Mouse (Mus musculus): Measurements from ENCODE around the gene Pomgnt1. TPM values are rescaled to one million over a fixed set of nuclear protein-coding genes. Genes with fewer than 3 reads are reported as not detected.

Gene Pomgnt1
- polyA plus RNA-seq, 1 experiment from 2014 or later: 49.0 TPM

DNA sequence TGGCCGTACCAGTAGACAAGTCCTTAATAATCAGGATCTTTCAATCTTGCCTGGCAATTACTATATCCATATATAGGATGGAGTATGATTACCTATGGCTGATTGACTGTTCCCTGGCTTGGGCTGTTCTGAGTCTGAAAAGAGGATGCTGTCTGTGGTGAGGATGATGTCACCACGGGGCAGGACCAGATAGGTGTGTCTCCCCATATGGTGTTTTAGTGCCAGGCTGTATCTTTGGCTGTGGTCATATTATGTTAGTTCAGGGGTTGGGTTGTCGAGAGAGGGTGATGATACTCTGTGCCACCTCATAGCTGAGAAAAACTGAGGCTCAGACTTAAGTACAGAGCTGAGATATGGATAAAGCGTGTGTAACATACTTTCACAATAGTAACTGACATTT, 61.4 kb downstream of the Pomgnt1 start:
- Histone ChIP-seq H3K36me3 (ENCODE audit: control insufficient read depth, insufficient read depth, low read length) (no peaks in the 10 kb centered on the region), H3K27me3 (ENCODE audit: control insufficient read depth, insufficient read depth, low read length) (no peaks in the 10 kb centered on the region), H3K4me2 (replicated peaks; ENCODE audit: low read depth, low read length) (no peak overlapping the region), H3K4me1 (replicated peaks; ENCODE audit: control insufficient read depth, insufficient read depth, low read length) (peaks cover 4% of the 10 kb centered on the region; the same call in 1 of the 2 replicates), H3K9ac (ENCODE audit: low read depth, low read length) (no peak overlapping the region), H3K4me3 (ENCODE audit: low read depth, low read length) (no peak overlapping the region), H3K27ac (ENCODE audit: low read depth, low read length) (no peak overlapping the region), H3K9me3 (ENCODE audit: control insufficient read depth, low read length) (no peaks in the 10 kb centered on the region)
- ATAC-seq (ENCODE audit: low FRiP score): no peak
- no peak for DNase-seq (ENCODE audit: low spot score)
- 92% methylated on average over 4 of the region's 4 CpGs for WGBS

DNA sequence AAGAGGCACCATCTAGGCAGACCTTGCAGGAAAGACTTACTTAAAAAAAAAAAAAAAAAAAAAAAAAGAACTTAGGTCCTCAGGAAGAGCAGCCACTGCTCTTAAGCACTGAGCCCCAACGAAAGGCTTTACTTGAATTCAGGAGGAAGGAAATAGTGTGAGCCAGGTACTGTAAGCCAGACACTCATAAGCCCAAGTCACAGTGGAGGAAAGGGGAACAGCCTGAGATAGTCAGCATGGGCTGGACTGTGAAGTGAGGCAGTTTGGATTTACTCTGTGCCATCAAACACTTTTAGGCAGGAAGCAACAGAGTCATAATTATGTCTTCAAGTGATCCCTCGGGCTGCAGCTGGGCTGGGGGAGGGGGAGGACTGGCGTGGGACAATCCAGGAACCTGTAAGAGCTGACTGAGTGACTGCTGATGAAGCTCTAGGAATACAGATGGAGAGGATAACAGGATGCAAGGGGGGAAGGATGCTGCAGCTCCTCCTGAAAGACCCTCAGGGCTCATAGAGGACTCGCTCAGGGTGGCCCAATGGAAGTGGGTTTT, 68.7 kb downstream of the Pomgnt1 start:
- DNase-seq (ENCODE audit: low spot score): no peak
- H3K27ac ChIP-seq (ENCODE audit: low read depth, low read length): no peak overlapping the region
- 69% methylated on average over 4 of the region's 4 CpGs for WGBS

DNA sequence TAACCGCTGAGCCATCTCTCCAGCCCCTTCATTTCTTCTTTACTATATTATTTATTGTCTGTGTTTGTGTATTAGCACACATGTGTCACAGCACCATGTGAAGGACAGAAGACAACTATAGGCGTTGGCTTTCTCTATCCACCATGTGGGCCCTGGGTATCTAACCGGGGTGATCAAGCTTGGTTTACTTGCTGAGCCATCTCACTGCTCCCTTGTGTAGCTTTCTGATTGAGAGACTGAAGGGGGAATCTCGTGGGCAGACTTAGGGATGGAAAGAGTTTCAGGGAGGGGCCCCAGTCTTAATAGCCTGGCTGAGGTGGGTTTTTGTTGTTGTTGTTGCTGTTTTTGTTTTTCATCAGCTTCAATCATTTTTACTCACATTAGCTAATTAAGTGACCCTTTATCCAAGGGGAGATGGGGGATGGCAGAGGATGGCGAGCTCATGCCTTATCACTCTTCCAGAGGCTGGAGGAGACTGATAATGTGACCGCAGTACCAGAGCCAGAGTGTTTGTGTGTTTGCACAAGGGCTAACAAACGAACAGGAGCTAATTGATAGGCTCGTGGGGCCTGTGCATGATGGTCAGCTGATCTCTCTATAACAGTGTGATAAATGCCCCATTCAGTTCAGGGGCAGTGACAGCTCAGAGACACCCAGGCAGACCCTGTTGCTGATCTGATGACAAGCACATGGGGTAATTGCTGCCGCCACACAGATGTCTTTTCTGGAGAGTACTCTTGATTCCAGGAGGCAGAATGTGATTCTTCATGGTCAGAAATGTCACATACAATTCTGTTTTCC, 70.1 kb downstream of the Pomgnt1 start:
- Histone ChIP-seq H3K4me3 (ENCODE audit: low read depth, low read length) (no peak overlapping the region), H3K27ac (ENCODE audit: low read depth, low read length) (no peak overlapping the region), H3K36me3 (ENCODE audit: control insufficient read depth, insufficient read depth, low read length) (no peaks in the 10 kb centered on the region), H3K27me3 (ENCODE audit: control insufficient read depth, insufficient read depth, low read length) (no peaks in the 10 kb centered on the region), H3K4me1 (replicated peaks; ENCODE audit: control insufficient read depth, insufficient read depth, low read length) (no peaks in the 10 kb centered on the region), H3K4me2 (replicated peaks; ENCODE audit: low read depth, low read length) (no peak overlapping the region), H3K9me3 (ENCODE audit: control insufficient read depth, low read length) (no peaks in the 10 kb centered on the region), H3K9ac (ENCODE audit: low read depth, low read length) (no peak overlapping the region)
- ATAC-seq (ENCODE audit: low FRiP score) (no peak), DNase-seq (ENCODE audit: low spot score) (no peak)
- 73% methylated on average over 9 of the region's 9 CpGs for WGBS

More for the DNA sequence above, 68.7 kb downstream of the Pomgnt1 start:
- no peak overlapping the region for H3K4me3 ChIP-seq (ENCODE audit: low read depth, low read length)
- no peak overlapping the region for H3K9ac ChIP-seq (ENCODE audit: low read depth, low read length)
- no peaks in the 10 kb centered on the region for H3K9me3 ChIP-seq (ENCODE audit: control insufficient read depth, low read length)
- H3K27me3 ChIP-seq (ENCODE audit: control insufficient read depth, insufficient read depth, low read length): no peaks in the 10 kb centered on the region
- ATAC-seq (ENCODE audit: low FRiP score): no peak
- no peaks in the 10 kb centered on the region for H3K4me1 ChIP-seq (replicated peaks; ENCODE audit: control insufficient read depth, insufficient read depth, low read length)
- H3K36me3 ChIP-seq (ENCODE audit: control insufficient read depth, insufficient read depth, low read length): no peaks in the 10 kb centered on the region
- H3K4me2 ChIP-seq (replicated peaks; ENCODE audit: low read depth, low read length): no peak overlapping the region

DNA sequence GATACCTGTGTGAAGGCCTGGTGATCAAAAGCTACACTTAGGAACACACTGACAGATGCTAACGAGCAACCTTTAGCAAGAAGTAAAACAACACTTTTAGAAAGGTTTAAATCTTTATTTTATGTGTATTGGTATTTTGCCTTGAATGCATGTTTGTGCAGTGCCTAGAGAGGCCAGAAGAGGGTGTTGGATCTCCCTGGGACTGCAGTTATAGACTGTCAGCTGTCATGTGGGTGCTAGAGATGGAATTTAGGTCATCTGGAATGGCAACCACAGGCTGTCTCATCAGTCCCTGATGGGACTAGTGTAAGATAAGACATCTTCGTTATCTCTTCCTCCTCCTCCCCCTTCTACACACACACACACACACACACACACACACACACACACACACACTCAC, 74.8 kb downstream of the Pomgnt1 start:
- H3K27ac ChIP-seq (ENCODE audit: low read depth, low read length): no peak overlapping the region
- H3K27me3 ChIP-seq (ENCODE audit: control insufficient read depth, insufficient read depth, low read length): no peaks in the 10 kb centered on the region
- no peak overlapping the region for H3K9ac ChIP-seq (ENCODE audit: low read depth, low read length)
- no peak overlapping the region for H3K4me3 ChIP-seq (ENCODE audit: low read depth, low read length)
- no peaks in the 10 kb centered on the region for H3K36me3 ChIP-seq (ENCODE audit: control insufficient read depth, insufficient read depth, low read length)
- no peak overlapping the region for H3K4me2 ChIP-seq (replicated peaks; ENCODE audit: low read depth, low read length)
- ATAC-seq (ENCODE audit: low FRiP score): no peak
- DNase-seq (ENCODE audit: low spot score): no peak
- WGBS: 87% methylated on average over 2 of the region's 2 CpGs
- H3K9me3 ChIP-seq (ENCODE audit: control insufficient read depth, low read length): no peaks in the 10 kb centered on the region
- H3K4me1 ChIP-seq (replicated peaks; ENCODE audit: control insufficient read depth, insufficient read depth, low read length): no peaks in the 10 kb centered on the region

DNA sequence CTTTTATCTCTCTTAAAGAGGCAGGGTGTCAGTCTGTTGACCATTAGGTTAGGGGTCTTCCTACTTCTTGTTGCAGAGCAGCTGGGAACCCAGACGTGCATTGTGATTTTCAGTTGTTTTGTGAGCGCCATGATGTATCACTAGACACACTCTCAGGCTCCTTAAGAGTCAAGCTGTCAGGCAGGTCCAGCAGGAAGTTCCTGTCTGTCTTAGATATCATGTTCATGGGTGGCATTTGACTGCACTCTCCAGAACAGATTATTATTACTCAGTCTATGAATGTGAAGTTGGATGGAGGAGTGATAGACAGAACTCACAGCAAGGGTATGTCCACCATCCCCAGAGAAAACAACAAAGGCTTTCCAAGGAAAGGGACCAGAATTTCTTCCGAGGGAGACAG, 80.8 kb downstream of the Pomgnt1 start:
- no peaks in the 10 kb centered on the region for H3K27me3 ChIP-seq (ENCODE audit: control insufficient read depth, insufficient read depth, low read length)
- 69% methylated on average over 3 of the region's 3 CpGs for WGBS
- no peak overlapping the region for H3K27ac ChIP-seq (ENCODE audit: low read depth, low read length)
- no peak overlapping the region for H3K9ac ChIP-seq (ENCODE audit: low read depth, low read length)
- no peak overlapping the region for H3K4me3 ChIP-seq (ENCODE audit: low read depth, low read length)
- no peaks in the 10 kb centered on the region for H3K4me1 ChIP-seq (replicated peaks; ENCODE audit: control insufficient read depth, insufficient read depth, low read length)
- no peaks in the 10 kb centered on the region for H3K9me3 ChIP-seq (ENCODE audit: control insufficient read depth, low read length)
- DNase-seq (ENCODE audit: low spot score): no peak
- H3K4me2 ChIP-seq (replicated peaks; ENCODE audit: low read depth, low read length): no peak overlapping the region
- H3K36me3 ChIP-seq (ENCODE audit: control insufficient read depth, insufficient read depth, low read length): no peaks in the 10 kb centered on the region
- ATAC-seq (ENCODE audit: low FRiP score): no peak

DNA sequence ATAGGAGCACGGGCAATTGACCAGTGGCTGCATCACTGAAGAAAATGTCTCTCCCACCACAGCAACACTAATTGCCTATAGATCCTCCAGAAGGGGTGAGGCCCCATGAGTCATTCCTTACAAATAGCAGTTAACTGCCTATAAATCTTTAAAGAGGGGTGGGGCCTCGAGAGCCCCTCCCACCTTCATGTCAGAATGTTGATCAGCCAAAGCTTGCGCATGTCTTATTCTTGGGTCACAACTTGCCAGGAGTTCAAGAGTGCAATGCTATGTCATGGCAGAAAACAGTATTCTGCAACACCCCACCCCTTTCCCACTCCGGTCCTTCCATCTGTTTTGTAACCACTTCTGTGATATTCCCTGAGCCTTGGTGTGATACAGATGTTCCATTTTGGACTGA, 82.9 kb downstream of the Pomgnt1 start:
- Histone ChIP-seq H3K4me2 (replicated peaks; ENCODE audit: low read depth, low read length) (no peak overlapping the region), H3K27me3 (ENCODE audit: control insufficient read depth, insufficient read depth, low read length) (no peaks in the 10 kb centered on the region), H3K27ac (ENCODE audit: low read depth, low read length) (no peak overlapping the region), H3K4me1 (replicated peaks; ENCODE audit: control insufficient read depth, insufficient read depth, low read length) (no peaks in the 10 kb centered on the region), H3K4me3 (ENCODE audit: low read depth, low read length) (no peak overlapping the region), H3K9ac (ENCODE audit: low read depth, low read length) (no peak overlapping the region), H3K36me3 (ENCODE audit: control insufficient read depth, insufficient read depth, low read length) (no peaks in the 10 kb centered on the region), H3K9me3 (ENCODE audit: control insufficient read depth, low read length) (no peaks in the 10 kb centered on the region)
- WGBS: 86% methylated on average over 4 of the region's 4 CpGs
- DNase-seq (ENCODE audit: low spot score) (no peak), ATAC-seq (ENCODE audit: low FRiP score) (no peak)

DNA sequence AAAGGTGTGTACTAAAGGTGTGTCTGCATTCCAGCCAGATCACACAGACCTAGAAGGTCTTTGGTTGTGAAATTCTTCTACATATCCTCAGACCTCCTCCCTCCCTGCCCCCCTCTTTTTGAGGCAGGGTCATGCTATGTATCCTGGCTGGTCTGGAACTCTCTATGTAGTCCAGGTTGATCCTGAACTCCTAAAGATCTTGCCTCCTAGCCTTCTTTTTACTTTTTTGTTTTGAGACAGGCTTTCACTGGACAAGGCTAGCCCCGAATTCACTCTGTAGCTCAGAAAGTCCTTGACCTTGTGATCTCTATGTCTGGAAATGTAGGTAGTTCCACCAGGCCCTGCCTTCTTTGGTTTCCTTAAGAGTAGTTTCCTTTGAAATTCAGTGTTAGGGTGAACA, 85.3 kb downstream of the Pomgnt1 start:
- WGBS: 85% methylated on average over 1 of the region's 1 CpGs
- no peak for ATAC-seq (ENCODE audit: low FRiP score)

More for the DNA sequence above, 85.3 kb downstream of the Pomgnt1 start:
- H3K4me2 ChIP-seq (replicated peaks; ENCODE audit: low read depth, low read length): no peak overlapping the region
- no peaks in the 10 kb centered on the region for H3K36me3 ChIP-seq (ENCODE audit: control insufficient read depth, insufficient read depth, low read length)
- H3K27me3 ChIP-seq (ENCODE audit: control insufficient read depth, insufficient read depth, low read length): no peaks in the 10 kb centered on the region
- no peak for DNase-seq (ENCODE audit: low spot score)
- H3K27ac ChIP-seq (ENCODE audit: low read depth, low read length): no peak overlapping the region
- no peak overlapping the region for H3K9ac ChIP-seq (ENCODE audit: low read depth, low read length)
- H3K9me3 ChIP-seq (ENCODE audit: control insufficient read depth, low read length): no peaks in the 10 kb centered on the region
- no peak overlapping the region for H3K4me3 ChIP-seq (ENCODE audit: low read depth, low read length)
- no peaks in the 10 kb centered on the region for H3K4me1 ChIP-seq (replicated peaks; ENCODE audit: control insufficient read depth, insufficient read depth, low read length)
